Mouse (Mus musculus) embryonic fibroblast, embryonic 13.5 days (primary cell): Measurements from ENCODE around the gene Ctnna2.

Source experiments
- CTCF ChIP-seq: IDR thresholded peaks from 2 replicates; pipeline ENCODE4 v1.5.1; 2011; ENCODE audit warnings: mild to moderate bottlenecking, control low read depth, low read length, moderate library complexity, borderline replicate concordance; ENCODE audit not compliant: insufficient read depth
- POLR2A ChIP-seq: IDR thresholded peaks from 2 replicates; pipeline ENCODE4 v1.6.1; 2011; ENCODE audit warnings: low read depth, mild to moderate bottlenecking, control low read depth, low read length, moderate library complexity

DNA sequence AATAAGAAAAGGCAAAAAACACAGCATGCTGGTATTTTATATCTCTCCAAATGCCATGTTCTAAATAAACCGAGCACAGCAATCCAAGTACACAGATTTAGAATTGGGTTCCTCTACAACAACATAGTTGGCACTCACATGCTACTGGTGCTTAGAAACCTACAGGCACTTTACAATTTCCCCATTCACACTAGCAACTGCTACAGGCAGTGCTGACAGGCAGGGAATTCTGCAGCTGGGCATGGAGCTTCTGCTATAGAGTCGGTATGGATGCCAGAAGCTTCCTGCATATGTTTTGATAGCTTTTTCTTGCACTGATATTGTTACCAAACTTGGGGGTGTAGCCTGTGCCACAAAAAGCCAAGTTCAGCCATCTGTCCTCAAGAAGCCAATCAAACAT, 131.8 kb downstream of the Ctnna2 start:
- TF ChIP-seq CTCF, result no peak
- TF ChIP-seq POLR2A, result no peak
